Mouse (Mus musculus): ENCODE results near the gene Awat2.
"Not testable (repeated sequence)": the region's sequence is repeated elsewhere in the genome, so short reads cannot be mapped to it uniquely, and the experiment has no call there.

Awat2 gene

DNA sequence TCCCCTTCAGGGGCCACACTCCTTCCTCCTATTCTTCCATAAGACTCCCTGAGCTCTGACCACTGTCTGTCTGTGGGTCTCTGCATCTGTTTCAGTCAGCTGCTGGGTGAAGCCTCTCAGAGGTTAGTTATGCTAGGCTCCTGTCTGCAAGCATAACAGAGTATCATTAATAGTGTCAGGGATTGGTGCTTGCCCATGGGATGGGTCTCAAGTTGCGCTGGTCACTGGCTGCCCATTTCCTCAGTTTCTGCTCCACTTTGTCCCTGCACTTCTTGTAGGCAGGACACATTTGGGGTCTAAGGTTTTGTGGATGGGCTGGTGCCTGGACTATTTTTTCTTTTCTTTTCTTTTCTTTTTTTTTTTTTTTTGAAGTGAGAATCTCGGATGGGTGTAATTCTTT, at the start of gene Awat2:
Gene Awat2, minus strand, starts transcription at position 101 of the 400 bp plus-strand sequence.
- DNase-seq (ENCODE audit: low spot score), result not testable (repeated sequence)

DNA sequence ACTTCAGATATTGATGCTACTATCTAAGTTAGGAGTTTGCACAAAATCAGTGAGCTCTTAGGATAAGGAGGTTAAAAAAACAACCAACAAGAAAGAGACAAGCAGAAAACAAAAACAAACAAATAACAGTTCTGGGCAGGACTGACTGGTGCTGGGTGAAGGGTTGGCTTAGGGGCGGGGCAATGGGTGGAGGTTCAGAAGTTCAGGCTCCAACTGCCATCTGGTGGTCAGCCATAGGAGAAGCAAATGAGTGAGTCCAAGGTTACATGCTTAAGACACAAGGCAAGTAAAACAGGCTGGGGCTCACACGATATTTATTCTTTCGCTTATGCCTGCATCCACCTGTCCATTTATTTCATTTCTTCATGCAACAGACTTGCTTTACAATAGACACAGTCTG, 37.8 kb upstream of the Awat2 start:
- peak; percentile 60 for DNase-seq (ENCODE audit: low spot score)

DNA sequence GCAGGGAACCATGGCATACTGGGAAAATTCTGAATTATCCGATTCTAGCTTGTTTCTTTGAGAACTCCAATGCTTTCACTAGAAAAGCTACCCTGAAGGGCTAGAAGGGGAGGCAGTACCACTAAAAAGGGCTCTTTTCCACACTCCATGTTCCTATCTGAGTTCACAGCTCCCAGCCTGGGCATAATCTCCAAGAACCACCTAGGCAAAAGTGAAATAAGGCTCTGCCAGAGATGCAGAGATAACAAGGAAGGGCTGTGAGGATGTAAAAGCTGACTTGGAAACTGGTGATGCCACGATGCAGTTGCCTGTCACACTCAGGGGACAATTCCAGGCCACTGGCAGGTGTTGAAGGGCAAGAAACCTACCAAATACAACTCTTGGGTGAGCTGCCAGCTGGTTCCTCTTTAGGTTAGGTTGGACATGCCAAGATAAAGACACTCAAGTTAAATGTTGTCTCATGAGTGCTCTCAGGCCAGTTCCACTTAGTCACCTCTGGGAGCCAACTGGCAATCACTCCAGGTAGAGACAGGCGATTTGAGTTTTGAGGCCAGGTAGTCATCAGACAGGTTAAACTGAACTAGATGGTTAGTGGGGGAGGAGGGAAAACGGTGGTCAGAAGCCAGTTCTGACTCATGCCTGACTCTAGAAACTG, 33.2 kb upstream of the Awat2 start:
- DNase-seq (ENCODE audit: low spot score), result peak; percentile 25

DNA sequence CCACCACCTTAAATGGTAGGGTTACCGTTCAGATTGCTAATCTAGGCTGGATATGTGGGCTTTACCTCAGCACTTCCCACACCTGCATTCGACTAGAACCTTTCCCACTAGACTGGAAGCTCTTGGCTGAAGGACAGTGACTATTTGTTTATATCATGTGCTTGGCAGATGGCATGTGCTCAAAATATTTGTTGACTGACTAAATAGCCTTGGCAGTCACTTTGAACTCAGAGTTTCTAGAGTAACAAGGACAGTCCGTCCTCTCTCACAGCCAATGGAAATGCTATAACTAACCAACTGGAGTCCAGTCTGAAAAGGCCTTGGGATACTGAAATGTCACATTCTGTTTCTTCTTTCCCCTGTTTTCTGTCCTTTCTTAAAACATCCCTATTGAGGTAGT, 29.0 kb upstream of the Awat2 start:
- no peak for DNase-seq (ENCODE audit: low spot score)

GRCm38 (mm10) chrX:100470126-100470525, 27.6 kb upstream of the Awat2 start:
- DNase-seq (ENCODE audit: low spot score), result no peak

DNA sequence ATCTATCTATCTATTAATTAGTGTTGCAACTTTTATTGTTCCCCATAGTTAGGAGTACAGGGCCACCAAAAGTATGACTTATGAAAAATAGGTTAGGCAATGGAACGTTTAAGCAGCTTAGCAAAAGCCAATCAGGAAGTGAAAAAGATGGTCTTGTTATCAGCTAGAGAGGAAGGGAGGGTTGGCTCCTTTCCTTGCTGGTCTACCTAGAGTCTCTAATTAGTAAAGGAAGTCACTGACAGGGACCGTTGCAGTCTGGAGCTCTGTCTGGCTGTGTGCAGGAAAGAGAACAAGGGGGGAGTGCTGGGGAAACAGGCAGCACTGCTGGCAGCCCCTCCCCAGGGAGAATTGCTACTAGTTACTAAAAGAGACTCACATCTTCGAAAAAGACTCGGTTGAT, 25.5 kb upstream of the Awat2 start:
- no peak for DNase-seq (ENCODE audit: low spot score)

GRCm38 (mm10) chrX:100443532-100443931, 1.0 kb upstream of the Awat2 start:
- no peak for DNase-seq (ENCODE audit: low spot score)

GRCm38 (mm10) chrX:100432311-100432710, 10.2 kb downstream of the Awat2 start:
- no peak for DNase-seq (ENCODE audit: low spot score)

DNA sequence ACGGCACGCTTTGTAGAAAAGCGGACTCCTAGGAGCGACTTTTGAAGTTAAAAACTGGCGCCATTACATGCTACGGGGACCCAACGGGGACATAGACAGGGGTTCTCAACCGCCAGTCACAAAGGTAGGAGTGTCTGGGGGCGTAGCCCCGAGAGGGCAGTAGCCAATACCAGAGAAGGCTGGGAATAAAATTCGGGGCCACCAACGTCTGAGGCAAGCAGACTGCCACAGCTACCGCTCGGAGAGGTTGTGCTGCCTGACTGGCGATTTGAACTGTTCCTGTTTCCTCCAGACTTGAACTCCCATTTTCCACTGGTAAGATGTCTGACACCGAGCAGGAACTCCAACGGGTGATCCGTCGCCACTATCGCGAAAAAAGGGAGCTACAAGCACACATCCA, 13.8 kb downstream of the Awat2 start, which contains the start of gene Otud6a:
Gene Otud6a, plus strand, starts transcription at position 321 of the 400 bp plus-strand sequence.
- DNase-seq (ENCODE audit: low spot score), result no peak

- no peak for DNase-seq (ENCODE audit: low spot score)
Observed at GRCm38 (mm10) chrX:100409245-100409644, 33.3 kb downstream of the Awat2 start.

GRCm38 (mm10) chrX:100401657-100402056, 40.9 kb downstream of the Awat2 start:
- no peak for DNase-seq (ENCODE audit: low spot score)

GRCm38 (mm10) chrX:100400900-100401299, 41.6 kb downstream of the Awat2 start:
- DNase-seq (ENCODE audit: low spot score), result no peak

DNA sequence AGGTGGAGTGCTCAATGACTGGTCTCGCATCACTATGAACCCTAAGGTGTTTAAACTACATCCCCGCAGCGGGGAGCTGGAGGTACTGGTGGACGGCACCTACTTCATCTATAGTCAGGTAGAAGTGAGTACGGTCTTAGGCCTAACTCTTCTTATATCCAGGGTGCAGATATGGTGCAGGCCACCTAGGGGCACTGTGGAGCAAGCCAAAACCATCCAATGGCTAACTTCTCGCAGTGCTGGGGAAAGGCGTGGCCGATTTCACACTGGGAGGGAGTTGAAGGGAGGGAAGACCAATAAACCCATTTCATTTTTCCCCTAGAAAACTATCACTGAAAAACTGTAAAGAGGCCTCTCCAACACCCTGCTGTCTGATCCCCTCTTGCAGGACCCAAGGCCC, 47.5 kb downstream of the Awat2 start:
- DNase-seq (ENCODE audit: low spot score), result peak; percentile 58

GRCm38 (mm10) chrX:100394223-100394861, 48.2 kb downstream of the Awat2 start:
- DNase-seq (ENCODE audit: low spot score), result peak; percentile 42

DNA sequence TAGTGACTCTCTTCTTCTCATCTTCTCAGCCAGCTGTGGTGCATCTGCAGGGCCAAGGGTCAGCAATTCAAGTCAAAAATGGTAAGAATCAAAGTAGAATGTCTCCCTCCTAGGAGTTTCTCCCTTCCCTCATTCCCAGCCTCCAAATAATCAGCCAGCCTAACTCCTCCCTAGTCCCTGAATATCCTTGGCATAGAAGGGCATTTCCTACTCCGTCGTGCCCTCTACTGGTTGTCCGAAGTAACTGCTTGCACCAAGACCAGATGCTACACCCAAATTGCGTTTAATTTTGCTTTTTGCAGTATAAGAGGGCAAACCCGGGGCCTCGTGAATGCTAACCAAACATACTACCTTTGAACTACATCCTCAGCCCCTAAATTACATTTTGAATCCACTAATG, 50.2 kb downstream of the Awat2 start:
- DNase-seq (ENCODE audit: low spot score), result peak; percentile 20

DNA sequence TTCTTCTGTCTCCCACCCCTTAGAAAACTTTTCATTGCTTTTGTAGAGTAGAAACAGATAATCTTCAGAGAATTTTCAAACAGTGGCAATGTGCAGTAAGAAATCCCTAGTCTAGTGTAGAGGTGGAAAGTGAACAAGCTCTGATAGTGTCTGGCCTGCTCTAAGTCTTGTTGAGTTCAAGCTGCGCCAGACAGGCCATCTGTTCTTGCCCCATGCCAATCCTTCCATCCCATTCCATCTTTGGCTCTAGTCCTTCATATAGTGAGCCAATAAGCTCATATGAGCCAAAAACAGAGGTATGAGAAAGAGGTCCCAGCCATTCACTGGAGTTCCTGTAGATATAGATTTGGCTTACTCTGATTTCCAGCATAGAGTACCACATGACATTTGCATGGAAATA, 52.6 kb downstream of the Awat2 start:
- DNase-seq (ENCODE audit: low spot score), result no peak

- no peak for DNase-seq (ENCODE audit: low spot score)
Observed at GRCm38 (mm10) chrX:100356974-100357373, 85.5 kb downstream of the Awat2 start.

All from c-Kit-positive CD71-positive TER-119-positive erythroid progenitor cells, embryonic 14.5 days (primary cell).